Mouse (Mus musculus) forebrain, embryonic 16.5 days (tissue): ENCODE measurements around the gene Ufsp2. TPM values are rescaled to one million over a fixed set of nuclear protein-coding genes. Genes with fewer than 3 reads are reported as not detected.

Source experiments
- ATAC-seq: fragments of 200-750 bp; cut with Nextera tagmentation; 2 replicates; pipeline ENCODE4 v1.8.0; 2017; ENCODE audit warnings: mild to moderate bottlenecking, moderate library complexity
- H3K27ac ChIP-seq: fragments of 300-500 bp; sonication (generic); 2 replicates; pipeline ENCODE4 v1.5.1; 2014; ENCODE audit warnings: low read length, control low read depth
- H3K27me3 ChIP-seq: fragments of 300-500 bp; sonication (generic); replicated peaks from 2 replicates; pipeline ENCODE4 v1.6.1; 2014; ENCODE audit warnings: low read length; ENCODE audit not compliant: control insufficient read depth, insufficient read depth
- H3K36me3 ChIP-seq: fragments of 300-500 bp; sonication (generic); 2 replicates; pipeline ENCODE4 v1.6.1; 2014; ENCODE audit not compliant: control insufficient read depth, insufficient read depth
- H3K4me1 ChIP-seq: fragments of 300-500 bp; sonication (generic); replicated peaks from 2 replicates; pipeline ENCODE4 v1.6.1; 2014; ENCODE audit warnings: low read length; ENCODE audit not compliant: control insufficient read depth, insufficient read depth
- H3K4me2 ChIP-seq: fragments of 300-500 bp; sonication (generic); 2 replicates; pipeline ENCODE4 v1.6.1; 2014; ENCODE audit warnings: mild to moderate bottlenecking, low read length, control low read depth
- H3K4me3 ChIP-seq: fragments of 300-500 bp; sonication (generic); replicated peaks from 2 replicates; pipeline ENCODE4 v1.5.1; 2014; ENCODE audit warnings: mild to moderate bottlenecking, low read length, control low read depth
- H3K9ac ChIP-seq: fragments of 300-500 bp; sonication (generic); replicated peaks from 2 replicates; pipeline ENCODE4 v1.6.1; 2014; ENCODE audit warnings: low read depth, low read length, control low read depth
- H3K9me3 ChIP-seq: fragments of 300-500 bp; sonication (generic); 2 replicates; pipeline ENCODE4 v1.6.1; 2016; ENCODE audit warnings: low read length; ENCODE audit not compliant: control insufficient read depth
- WGBS: fragments of 180-500 bp; shearing (Covaris S2); extraction: QIAGEN DNeasy Blood & Tissue Kit; methylation state at CpG from one replicate; pipeline ENCODE4 v1.1.7; 2014; 5-methylcytosine and 5-hydroxymethylcytosine counted together
- polyA plus RNA-seq: library from polyadenylated mRNA; unstranded; fragments of >200 nt; fragmentation: Nextera tagmentation; extraction: Ambion mirVana; gene quantifications from 2 replicates; pipeline ENCODE4 v1.2.1, GENCODE M21; 2015

The Ufsp2 gene
- polyA plus RNA-seq, result 57.8 and 59.8 TPM in 2 replicates

- Histone ChIP-seq H3K27ac (peak within 1 kb of the TSS; percentile 85), H3K4me1 (peaks cover 11% of the 10 kb centered on the region), H3K36me3 (peaks cover 3% of the 10 kb centered on the region; the same call in 1 of the 2 replicates), H3K9ac (peak within 1 kb of the TSS; percentile 73), H3K4me3 (peak within 1 kb of the TSS; percentile 78), H3K4me2 (peak within 1 kb of the TSS; percentile 83), H3K27me3 (no peaks in the 10 kb centered on the region), H3K9me3 (0 out of 2 replicates have a peak, but pooled peaks cover 2% of the 10 kb centered on the region)
- WGBS, result under 1% methylated on average over 57 of the region's 57 CpGs
- ATAC-seq, result peak; percentile 99
Measured at GRCm38 (mm10) chr8:45975126-45975836, at the start of gene Ufsp2, which contains the start of gene 1700029J07Rik. Gene Ufsp2, plus strand, starts transcription at chr8:45975528. Gene 1700029J07Rik, minus strand, starts transcription at chr8:45975252.

- H3K36me3 ChIP-seq, result no peaks in the 10 kb centered on the region
- H3K4me2 ChIP-seq, result peak within 1 kb of the TSS; percentile 54
- H3K4me1 ChIP-seq, result peaks cover 3% of the 10 kb centered on the region; the same call in 1 of the 2 replicates
- ATAC-seq, result peak; percentile 94
- no peak within 1 kb of the TSS for H3K27ac ChIP-seq
- H3K4me3 ChIP-seq, result peak within 1 kb of the TSS; percentile 44
- no peak within 1 kb of the TSS; the same call in 1 of the 2 replicates for H3K9ac ChIP-seq
- H3K27me3 ChIP-seq, result no peaks in the 10 kb centered on the region
- WGBS, result 1% methylated on average over 23 of the region's 23 CpGs
- H3K9me3 ChIP-seq, result peaks cover 6% of the 10 kb centered on the region; the same call in 1 of the 2 replicates
Measured at GRCm38 (mm10) chr8:45934582-45935014, 40.7 kb upstream of the Ufsp2 start, which contains the start of gene Ccdc110. Gene Ccdc110, plus strand, starts transcription at chr8:45934619.

- no peaks in the 10 kb centered on the region for H3K27me3 ChIP-seq
Measured at GRCm38 (mm10) chr8:45936986-45937385, 38.3 kb upstream of the Ufsp2 start.

GRCm38 (mm10) chr8:45946283-45946682 is 29.0 kb upstream of the Ufsp2 start:
- Histone ChIP-seq H3K4me3 (no peak overlapping the region), H3K36me3 (no peaks in the 10 kb centered on the region), H3K4me2 (no peak overlapping the region), H3K9me3 (no peaks in the 10 kb centered on the region), H3K27me3 (no peaks in the 10 kb centered on the region), H3K4me1 (no peaks in the 10 kb centered on the region; the same call in 1 of the 2 replicates), H3K9ac (no peak overlapping the region), H3K27ac (no peak overlapping the region)
- no peak for ATAC-seq
- 95% methylated on average over 4 of the region's 4 CpGs for WGBS

More at GRCm38 (mm10) chr8:45936986-45937385, 38.3 kb upstream of the Ufsp2 start:
- Histone ChIP-seq H3K9ac (no peak overlapping the region), H3K4me2 (no peak overlapping the region), H3K4me1 (peaks cover 3% of the 10 kb centered on the region; the same call in 1 of the 2 replicates), H3K9me3 (no peaks in the 10 kb centered on the region), H3K27ac (no peak overlapping the region), H3K4me3 (no peak overlapping the region), H3K36me3 (no peaks in the 10 kb centered on the region)
- ATAC-seq, result no peak
- 84% methylated on average over 9 of the region's 9 CpGs for WGBS

GRCm38 (mm10) chr8:45950622-45951021 is 24.7 kb upstream of the Ufsp2 start:
- Histone ChIP-seq H3K4me2 (no peak overlapping the region), H3K36me3 (no peaks in the 10 kb centered on the region), H3K9me3 (no peaks in the 10 kb centered on the region), H3K4me1 (no peaks in the 10 kb centered on the region; the same call in 1 of the 2 replicates), H3K27ac (no peak overlapping the region), H3K27me3 (no peaks in the 10 kb centered on the region), H3K9ac (no peak overlapping the region), H3K4me3 (no peak overlapping the region)
- 26% methylated on average over 2 of the region's 2 CpGs for WGBS
- no peak for ATAC-seq

- H3K36me3 ChIP-seq, result no peaks in the 10 kb centered on the region
- WGBS, result 97% methylated on average over 12 of the region's 12 CpGs
- no peak for ATAC-seq
- H3K9me3 ChIP-seq, result 0 out of 2 replicates have a peak, but pooled peaks cover 2% of the 10 kb centered on the region
- H3K4me1 ChIP-seq, result peaks cover 7% of the 10 kb centered on the region
- H3K27me3 ChIP-seq, result no peaks in the 10 kb centered on the region
- H3K9ac ChIP-seq, result no peak overlapping the region
- H3K27ac ChIP-seq, result no peak overlapping the region
- no peak overlapping the region for H3K4me2 ChIP-seq
- no peak overlapping the region for H3K4me3 ChIP-seq
Measured at GRCm38 (mm10) chr8:45970894-45971293, 4.4 kb upstream of the Ufsp2 start.

- ATAC-seq, result no peak
- Histone ChIP-seq H3K9ac (no peak overlapping the region; the same call in 1 of the 2 replicates), H3K4me2 (peak overlapping the region; percentile 83), H3K4me3 (no peak overlapping the region), H3K27ac (no peak overlapping the region), H3K27me3 (no peaks in the 10 kb centered on the region), H3K4me1 (peaks cover 11% of the 10 kb centered on the region), H3K36me3 (no peaks in the 10 kb centered on the region), H3K9me3 (0 out of 2 replicates have a peak, but pooled peaks cover 2% of the 10 kb centered on the region)
- 61% methylated on average over 8 of the region's 8 CpGs for WGBS
Measured at GRCm38 (mm10) chr8:45973988-45974505, 1.3 kb upstream of the Ufsp2 start.

GRCm38 (mm10) chr8:45975837-45976468 is 625 bp downstream of the Ufsp2 start:
- Histone ChIP-seq H3K9me3 (0 out of 2 replicates have a peak, but pooled peaks cover 2% of the 10 kb centered on the region), H3K36me3 (peaks cover 6% of the 10 kb centered on the region), H3K27ac (no peak overlapping the region), H3K9ac (peak overlapping the region; percentile 73), H3K4me1 (peaks cover 11% of the 10 kb centered on the region), H3K4me2 (peak overlapping the region; percentile 83), H3K4me3 (peak overlapping the region; percentile 78), H3K27me3 (no peaks in the 10 kb centered on the region)
- no peak for ATAC-seq
- WGBS, result 73% methylated on average over 11 of the region's 11 CpGs

- no peak overlapping the region for H3K4me2 ChIP-seq
- H3K9ac ChIP-seq, result no peak overlapping the region
- peaks cover 6% of the 10 kb centered on the region for H3K36me3 ChIP-seq
- H3K4me3 ChIP-seq, result no peak overlapping the region
- 84% methylated on average over 3 of the region's 3 CpGs for WGBS
- H3K9me3 ChIP-seq, result no peaks in the 10 kb centered on the region
- no peaks in the 10 kb centered on the region for H3K4me1 ChIP-seq
- ATAC-seq, result no peak
- H3K27me3 ChIP-seq, result no peaks in the 10 kb centered on the region
- H3K27ac ChIP-seq, result no peak overlapping the region
Measured at GRCm38 (mm10) chr8:45986665-45987064, 11.3 kb downstream of the Ufsp2 start.
